Mouse (Mus musculus): ENCODE data around the gene Baz2b.

DNA sequence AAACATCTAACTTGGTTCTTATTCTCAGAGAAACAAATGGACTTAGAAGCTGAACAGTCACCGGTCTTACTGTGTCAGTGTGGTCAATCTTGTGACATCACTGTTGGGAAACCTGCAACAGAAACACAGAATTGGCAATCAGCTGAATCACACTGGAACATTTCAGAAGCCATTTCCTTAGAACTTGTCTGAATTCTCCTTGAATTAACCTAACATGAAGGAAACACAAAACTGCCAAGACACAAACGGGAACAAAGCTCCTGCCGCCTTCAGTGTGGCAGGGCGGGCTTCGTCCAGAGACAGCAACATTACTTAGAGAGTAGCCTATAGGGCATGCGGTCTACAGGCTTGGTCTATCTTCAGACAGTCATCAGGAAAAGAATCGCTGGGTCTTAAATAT, 132.8 kb downstream of the Baz2b start:
- no peak for TF ChIP-seq CTCF (conservative IDR thresholded peaks at IDR 0.05; ENCODE audit: low read length)
- no peak for TF ChIP-seq POU5F1 (IDR thresholded peaks at IDR 0.05; ENCODE audit: borderline replicate concordance, low read length)
- TF ChIP-seq NANOG (IDR thresholded peaks at IDR 0.05; ENCODE audit: borderline replicate concordance, low read length): no peak
